Mouse (Mus musculus) cerebellum, adult (tissue): ENCODE measurements around the gene Tcf7l2.

Source experiments
- ATAC-seq: cut with Nextera tagmentation; 2 replicates; pipeline ENCODE4 v1.9.2; 2017; ENCODE audit warnings: mild to moderate bottlenecking, moderate library complexity, mixed read lengths; ENCODE audit not compliant: insufficient number of reproducible peaks, low FRiP score, low TSS enrichment

Gene Tcf7l2

DNA sequence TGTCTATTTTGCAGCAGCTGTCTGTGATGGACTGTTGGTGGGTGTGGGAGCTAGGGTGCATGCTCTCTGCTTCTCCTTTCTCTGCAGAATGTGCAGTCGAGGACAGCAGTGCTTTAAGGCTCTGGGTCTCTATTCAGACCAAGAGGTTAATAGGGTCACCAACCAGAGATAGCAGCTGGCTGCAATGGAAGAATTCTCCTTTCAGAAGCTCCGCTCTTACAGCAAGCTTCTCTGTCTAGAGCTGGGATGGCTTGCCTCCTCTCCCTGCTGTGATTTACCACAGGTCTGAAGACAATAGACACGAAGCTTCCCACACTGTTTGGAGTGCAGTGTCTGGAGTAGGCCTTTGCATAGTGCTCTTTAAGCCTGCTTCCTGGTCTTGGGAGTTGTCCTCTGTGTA lies 48.2 kb downstream of the Tcf7l2 start:
- ATAC-seq, result no peak

- no peak for ATAC-seq
These were observed 49.7 kb downstream of the Tcf7l2 start for GRCm38 (mm10) chr19:55791293-55791692.

DNA sequence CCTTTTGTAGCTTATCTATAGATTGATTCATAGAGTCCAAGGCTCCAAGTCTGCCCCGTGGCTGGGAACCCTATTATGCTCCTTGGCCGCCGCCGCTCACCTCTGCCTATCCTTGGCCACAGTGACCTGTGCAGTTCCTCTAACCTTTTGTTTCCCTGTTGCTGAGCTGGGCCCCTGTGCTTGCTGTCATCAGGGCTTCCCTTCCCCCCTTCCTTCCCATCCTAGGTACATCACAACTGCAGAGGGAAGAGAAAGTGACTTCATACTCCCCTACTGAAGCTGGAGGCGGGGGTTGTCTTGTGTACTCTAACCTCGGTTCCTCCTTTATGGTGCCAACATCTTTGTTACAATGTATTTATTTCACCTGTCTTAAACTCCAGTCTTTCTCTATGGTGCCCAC lies 50.3 kb downstream of the Tcf7l2 start:
- no peak for ATAC-seq

- no peak for ATAC-seq
These were observed 51.0 kb downstream of the Tcf7l2 start for GRCm38 (mm10) chr19:55792571-55792970.

DNA sequence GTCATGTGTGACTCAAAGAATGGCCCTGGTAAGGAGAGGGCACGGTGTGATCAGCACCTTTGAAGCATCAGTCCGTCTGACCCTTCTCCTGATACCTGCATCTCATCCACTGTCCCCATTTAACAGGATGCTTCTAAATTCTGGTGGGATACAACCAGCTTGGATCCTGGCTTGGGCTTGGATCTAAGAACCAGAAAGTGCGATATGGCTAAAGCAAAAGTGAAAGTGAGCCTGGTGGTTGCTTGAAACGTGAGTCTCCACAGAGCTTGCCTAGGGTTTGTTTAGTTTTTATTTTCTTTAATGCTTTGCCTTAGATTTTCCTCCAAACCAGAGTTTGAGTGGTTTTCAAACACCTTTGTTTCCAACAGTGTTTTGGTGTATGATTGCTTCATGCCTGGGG lies 51.4 kb downstream of the Tcf7l2 start:
- ATAC-seq, result no peak

GRCm38 (mm10) chr19:55794194-55794945 lies 52.8 kb downstream of the Tcf7l2 start:
- ATAC-seq, result no peak

DNA sequence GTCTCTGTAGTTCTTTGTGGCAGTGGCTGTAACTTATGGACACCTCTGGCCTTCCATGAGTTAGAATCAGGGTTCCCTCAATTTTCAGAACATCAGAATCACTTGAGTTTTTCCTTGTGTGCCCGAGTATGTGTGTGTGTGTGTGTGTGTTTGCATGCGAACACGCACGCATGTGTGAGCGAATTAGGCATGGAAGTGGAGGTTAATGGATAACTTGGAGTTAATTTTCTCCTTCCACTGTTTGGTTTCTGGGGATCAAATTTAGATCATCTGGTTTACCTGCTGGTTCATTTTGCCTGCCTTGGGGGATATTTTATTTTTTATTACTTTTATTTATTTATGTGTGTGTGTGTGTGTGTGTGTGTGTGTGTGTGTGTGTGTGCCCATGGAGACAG lies 53.3 kb downstream of the Tcf7l2 start:
- no peak for ATAC-seq

- no peak for ATAC-seq
These were observed 53.7 kb downstream of the Tcf7l2 start for GRCm38 (mm10) chr19:55795349-55795748.

DNA sequence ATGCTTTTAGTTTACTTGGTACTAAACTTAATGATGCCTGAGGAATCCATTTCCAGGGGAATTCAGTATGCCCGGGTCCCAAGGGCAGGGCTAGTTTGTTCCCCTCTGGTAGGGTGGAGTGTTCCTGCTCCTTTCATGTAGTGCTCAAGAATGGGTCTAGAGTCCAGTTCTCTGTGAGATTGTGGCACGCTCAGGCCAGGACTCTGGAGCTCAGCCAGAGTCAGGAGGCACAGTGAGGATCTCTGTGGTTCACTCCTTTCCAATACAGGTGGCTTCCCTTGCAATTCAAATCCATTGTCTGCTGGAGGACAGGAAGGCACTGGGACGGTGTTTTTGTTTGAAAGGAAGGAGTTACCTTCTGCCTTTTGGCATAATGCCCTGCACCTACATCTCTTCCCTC lies 56.2 kb downstream of the Tcf7l2 start:
- no peak for ATAC-seq

DNA sequence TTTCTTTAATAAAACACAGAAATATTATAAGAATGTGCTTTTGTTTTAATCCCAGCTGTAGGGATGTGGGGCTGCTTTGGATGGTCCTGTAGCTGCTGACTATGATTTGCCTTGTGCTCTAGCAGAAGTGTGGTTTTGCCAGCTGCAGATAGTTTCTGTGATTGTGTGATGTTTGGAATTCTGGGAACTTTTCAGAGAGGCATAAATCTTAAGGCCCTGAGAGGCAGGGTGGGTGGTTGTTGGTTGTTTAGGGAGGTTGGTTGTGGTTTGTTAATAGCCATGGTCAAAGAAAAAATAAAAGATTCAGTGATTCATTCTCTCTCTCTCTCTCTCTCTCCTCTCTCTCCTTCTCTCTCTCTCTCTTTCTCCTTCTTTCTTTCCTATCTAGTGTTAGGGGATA lies 57.8 kb downstream of the Tcf7l2 start:
- no peak for ATAC-seq

DNA sequence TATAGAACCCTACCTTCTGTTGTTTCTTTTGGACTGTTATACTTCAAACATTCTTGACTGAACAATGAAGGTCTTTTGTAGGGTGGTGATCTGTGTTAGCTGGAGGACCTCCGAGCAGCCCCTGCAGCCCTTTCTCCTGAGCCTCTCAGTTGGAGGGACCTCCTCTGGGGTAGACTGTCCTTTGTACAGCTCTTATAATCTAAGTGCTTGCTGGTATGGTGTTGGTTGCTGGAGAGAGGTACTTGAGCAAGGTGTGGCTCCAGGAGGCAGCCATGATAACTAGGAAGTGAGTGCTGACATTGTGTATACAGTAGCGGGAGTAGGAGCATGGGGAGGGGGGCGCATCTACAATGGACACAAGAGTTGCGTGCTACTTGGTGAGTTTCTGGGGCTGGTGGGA lies 58.4 kb downstream of the Tcf7l2 start:
- ATAC-seq, result no peak

DNA sequence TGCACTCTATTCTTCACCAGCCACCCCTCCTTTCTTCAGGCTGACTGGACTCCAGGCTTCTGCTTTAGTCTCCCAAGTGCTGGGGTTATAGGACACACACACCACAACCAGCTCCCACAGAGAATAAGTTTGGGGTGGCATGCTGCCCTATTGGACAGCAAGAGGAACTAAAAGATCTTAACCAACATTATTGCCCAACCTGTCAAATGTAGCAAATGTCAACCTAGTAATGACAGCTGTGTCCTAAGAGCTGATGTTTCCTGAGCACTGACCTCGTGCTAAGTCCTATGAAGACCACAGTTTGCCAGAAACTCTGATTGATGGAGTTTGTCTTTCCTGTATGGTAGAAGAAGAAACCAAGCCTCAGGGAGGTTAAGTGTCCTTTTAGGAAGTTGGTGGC lies 61.5 kb downstream of the Tcf7l2 start:
- no peak for ATAC-seq

DNA sequence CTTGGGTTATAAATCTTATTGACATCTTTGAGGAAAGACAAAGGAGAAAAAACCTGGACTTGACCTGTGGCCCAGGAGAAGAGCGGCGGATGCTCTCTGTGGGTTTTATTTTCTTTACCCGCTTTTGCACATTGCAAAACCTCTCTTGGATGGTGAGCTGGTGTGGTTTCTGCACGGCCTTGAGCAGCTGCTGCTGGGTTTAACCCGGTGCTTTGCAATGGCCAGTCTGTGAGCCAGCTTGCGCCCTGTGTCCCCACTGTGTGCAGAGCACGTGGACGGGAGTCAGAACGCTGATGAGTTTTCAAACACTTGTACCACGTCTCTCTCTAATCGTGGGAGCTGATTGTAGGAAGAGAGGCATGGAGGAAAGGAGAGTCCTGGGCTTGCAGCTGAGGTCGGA lies 62.2 kb downstream of the Tcf7l2 start:
- ATAC-seq, result no peak

DNA sequence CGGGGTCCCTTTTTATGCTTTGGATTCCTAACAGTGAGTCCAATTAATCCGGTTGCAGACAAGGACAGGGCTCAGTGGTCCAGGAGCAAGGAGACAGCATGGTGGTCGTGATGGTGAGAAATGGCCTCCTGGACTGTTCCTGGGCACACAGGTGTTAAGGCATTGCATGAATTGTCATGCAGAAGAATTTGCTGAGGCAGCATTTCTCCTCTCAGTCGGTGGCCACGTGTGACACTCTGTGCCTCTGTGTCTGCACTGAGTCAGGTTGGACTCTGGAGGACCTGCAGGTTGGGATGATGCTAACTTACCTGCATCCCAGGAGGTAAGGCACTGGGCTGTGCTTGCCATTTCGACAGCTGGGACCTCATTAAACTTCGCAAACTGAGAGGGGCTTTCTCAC lies 63.2 kb downstream of the Tcf7l2 start:
- no peak for ATAC-seq

DNA sequence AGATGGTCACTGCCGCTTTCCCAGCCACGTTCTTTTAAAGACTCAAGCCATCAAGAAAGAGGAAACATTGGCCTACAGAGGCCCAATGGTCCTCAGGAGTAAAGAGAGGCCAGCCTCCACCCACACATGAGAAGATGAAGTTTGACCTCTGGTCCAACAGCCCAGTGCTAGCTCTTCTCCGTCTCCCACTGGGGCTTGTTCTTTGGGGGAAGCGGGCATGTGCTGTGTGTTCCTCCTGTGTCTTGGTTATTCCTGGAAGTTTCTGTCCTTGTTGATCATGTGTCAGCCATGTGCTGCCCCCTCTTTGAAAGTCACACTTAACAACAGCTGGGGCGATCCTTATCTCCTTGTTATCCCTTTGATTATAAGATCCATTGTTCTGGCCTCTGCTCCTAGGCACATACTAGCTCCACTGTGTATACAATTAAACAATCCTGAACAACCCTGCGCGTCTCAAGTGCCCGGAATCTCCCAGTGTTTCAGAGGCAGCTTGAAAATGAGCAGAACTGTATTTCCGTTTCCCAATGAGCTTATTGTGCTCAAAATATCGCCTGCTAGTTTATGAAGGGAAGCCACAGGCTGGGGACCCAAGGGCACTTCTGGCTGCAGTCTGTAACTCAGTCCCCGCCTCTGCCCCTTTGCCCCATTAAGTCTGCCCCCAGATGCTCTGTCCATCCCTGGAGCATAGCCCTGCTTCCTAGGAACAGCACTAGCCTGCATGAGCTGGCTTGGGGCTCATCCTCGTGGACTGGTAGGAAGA lies 65.0 kb downstream of the Tcf7l2 start:
- no peak for ATAC-seq

DNA sequence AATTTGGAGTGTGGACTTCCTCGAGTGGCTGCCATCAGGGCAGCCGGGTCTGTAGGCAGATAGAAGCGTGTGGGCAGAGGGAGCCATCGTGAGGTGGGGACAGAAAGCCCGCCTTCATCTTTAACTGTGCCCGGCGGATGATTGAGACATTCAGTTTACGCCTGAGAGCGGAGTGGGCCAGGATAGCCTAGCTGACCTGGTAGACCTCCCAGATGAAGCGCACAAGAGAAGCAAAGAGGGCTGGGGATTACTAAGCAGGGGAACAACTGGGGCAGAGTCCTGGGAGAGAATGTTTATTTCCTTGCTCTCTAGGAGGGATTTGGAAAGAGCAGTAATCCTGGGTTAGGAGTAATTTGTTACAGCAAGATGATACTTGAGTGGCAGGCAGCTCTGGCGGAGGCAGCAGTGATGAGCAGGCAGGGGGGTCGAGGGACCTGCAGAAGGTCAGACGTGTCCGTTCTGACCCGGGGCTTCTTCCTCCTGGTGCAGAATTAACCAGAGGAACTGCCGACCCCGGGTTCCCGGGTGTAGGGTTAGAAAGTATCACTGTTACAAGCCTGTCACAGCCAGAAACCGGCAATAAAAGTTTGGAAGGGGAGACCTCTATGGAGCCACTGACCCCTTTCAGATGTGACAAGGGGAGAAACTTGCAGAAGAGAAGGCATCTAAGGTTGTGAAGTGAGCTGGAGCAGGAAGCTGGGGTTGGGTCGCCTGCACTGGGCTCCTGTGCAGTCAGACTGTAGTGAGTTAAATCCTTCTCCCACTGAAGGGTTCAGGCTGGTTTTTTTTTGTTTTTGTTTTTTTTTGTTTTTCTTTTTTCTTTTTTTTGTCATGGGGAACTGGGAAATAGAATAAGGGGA lies 65.8 kb downstream of the Tcf7l2 start:
- ATAC-seq, result no peak

DNA sequence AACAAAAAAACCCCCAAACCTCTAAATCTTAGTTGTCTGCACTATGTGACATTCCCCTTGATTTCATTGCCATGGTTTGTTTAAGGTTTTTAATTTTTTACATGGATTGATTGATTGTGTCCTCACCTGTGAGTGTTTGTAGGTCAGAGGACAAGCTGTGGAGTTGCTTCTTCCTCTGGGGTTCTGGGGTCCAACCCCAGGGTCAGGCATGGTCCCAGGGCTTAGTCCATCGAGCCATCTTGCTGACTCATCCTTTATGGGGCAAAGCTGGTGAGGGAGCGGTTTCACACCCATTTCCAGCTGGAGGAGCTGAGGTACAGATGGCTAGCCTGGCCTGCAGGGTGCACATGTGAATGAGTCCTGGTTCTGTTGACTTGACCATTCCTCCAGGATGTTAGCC lies 66.7 kb downstream of the Tcf7l2 start:
- no peak for ATAC-seq

- no peak for ATAC-seq
These were observed 67.9 kb downstream of the Tcf7l2 start for GRCm38 (mm10) chr19:55809539-55809938.

DNA sequence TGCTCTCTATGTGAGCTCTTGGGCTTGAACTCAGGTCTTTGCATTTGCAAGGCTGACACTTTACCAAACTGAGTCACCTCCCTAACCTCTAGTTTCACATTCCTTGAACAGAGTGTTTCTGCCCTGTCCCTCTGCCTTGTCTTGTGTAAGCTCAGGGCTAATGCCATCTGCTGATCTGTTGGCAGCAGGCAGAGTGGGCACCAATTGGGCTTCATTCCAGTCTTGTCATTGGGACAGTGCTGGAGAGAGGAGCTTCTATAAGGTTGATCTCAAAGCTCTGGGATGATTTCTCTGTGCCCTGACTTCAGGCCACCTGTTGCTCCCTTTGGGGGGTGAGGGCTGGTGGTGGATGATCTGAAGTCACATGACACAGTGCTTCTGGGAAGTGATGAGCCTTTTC lies 70.6 kb downstream of the Tcf7l2 start:
- ATAC-seq, result no peak

DNA sequence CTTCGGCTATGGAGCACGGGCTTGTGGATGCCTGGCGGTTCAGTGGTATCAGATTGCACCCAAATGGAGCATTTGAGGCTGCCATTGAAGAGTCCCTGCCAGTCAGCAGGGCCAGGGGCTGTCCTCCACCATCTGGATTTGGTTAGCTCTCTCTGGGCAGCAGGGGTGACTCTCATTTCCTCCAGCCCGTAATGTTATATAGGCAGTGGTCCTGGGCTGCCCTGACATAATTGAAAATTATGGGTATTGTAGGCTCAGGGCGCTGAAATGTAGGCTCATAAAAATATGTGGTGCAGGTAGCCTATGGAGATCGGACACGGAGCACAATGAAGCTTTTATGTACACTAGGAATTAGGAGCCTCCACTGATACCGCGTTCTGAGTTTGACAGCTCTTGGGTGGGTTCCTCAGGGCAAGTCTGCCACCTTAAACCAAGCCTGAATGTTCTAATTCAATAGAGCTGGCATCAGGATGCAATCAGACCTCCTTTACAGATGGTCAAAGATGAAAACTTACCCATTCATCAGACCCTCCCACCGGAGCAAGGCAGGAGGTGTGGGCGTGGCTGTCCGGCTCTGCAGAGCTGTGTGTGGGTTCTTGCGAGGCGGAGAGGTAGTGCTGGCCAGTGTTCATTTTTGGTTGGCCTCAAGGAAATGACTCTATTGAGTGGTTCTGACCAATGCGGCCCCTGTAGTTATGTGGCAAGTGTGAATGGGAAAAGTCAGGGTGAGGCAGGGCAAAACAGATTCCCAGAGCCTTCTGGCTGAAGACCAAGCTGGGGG lies 73.6 kb downstream of the Tcf7l2 start:
- ATAC-seq, result no peak
